Mouse (Mus musculus): Measurements from ENCODE around the gene Tmem266. TPM values are rescaled to one million over a fixed set of nuclear protein-coding genes. Genes with fewer than 3 reads are reported as not detected.

Tmem266 gene
- total RNA-seq, 2 experiments from 2014 or later, result 5.8 to 6.1 TPM

GRCm38 (mm10) chr9:55452906-55453305, 126.2 kb downstream of the Tmem266 start:
- no peak for DNase-seq (ENCODE audit: low spot score in 2 of 2)
- Histone ChIP-seq H3K4me3 (no peak overlapping the region), H3K27ac (no peak overlapping the region)
- no peak for TF ChIP-seq CTCF (conservative IDR thresholded peaks at IDR 0.05)

GRCm38 (mm10) chr9:55453366-55453765, 126.7 kb downstream of the Tmem266 start:
- DNase-seq (ENCODE audit: low spot score in 2 of 2), result no peak
- TF ChIP-seq CTCF (conservative IDR thresholded peaks at IDR 0.05), result no peak
- H3K27ac ChIP-seq, result no peak overlapping the region
- H3K4me3 ChIP-seq, result no peak overlapping the region

- Histone ChIP-seq H3K27ac (no peak overlapping the region), H3K4me3 (no peak overlapping the region)
- no peak for DNase-seq (ENCODE audit: low spot score in 2 of 2)
- peak; percentile 68 for TF ChIP-seq CTCF (conservative IDR thresholded peaks at IDR 0.05)
Measured at GRCm38 (mm10) chr9:55468397-55468796, 141.7 kb downstream of the Tmem266 start.

GRCm38 (mm10) chr9:55476084-55476483, 149.4 kb downstream of the Tmem266 start:
- no peak for TF ChIP-seq CTCF (conservative IDR thresholded peaks at IDR 0.05)
- Histone ChIP-seq H3K4me3 (no peak overlapping the region), H3K27ac (no peak overlapping the region)
- DNase-seq (ENCODE audit: low spot score in 2 of 2), result no peak

GRCm38 (mm10) chr9:55478699-55479098, 152.0 kb downstream of the Tmem266 start:
- TF ChIP-seq CTCF (conservative IDR thresholded peaks at IDR 0.05), result no peak
- Histone ChIP-seq H3K4me3 (no peak overlapping the region), H3K27ac (no peak overlapping the region)
- no peak for DNase-seq (ENCODE audit: low spot score in 2 of 2)

- H3K4me3 ChIP-seq, result no peak overlapping the region
- no peak for TF ChIP-seq CTCF (conservative IDR thresholded peaks at IDR 0.05)
- peak in 1 of 2 experiments; percentile 14 for DNase-seq (ENCODE audit: low spot score in 2 of 2)
Measured at GRCm38 (mm10) chr9:55482116-55482515, 155.4 kb downstream of the Tmem266 start.

More at GRCm38 (mm10) chr9:55482116-55482515, 155.4 kb downstream of the Tmem266 start:
- H3K27ac ChIP-seq, result 0 out of 2 replicates have a peak overlapping the region, but pooled peaks have one; percentile 2

Other genes with a start within 250 kb of the Tmem266 start
- 10 to 100 TPM; 58.0 to 65.8 TPM for gene Ube2q2, start 178.1 kb upstream of the Tmem266 start, total RNA-seq (2021)
- gene Fbxo22, start 118.0 kb upstream of the Tmem266 start, total RNA-seq (2021), result 10 to 100 TPM; 31.0 to 36.0 TPM
- gene Nrg4, start 69 bp upstream of the Tmem266 start, total RNA-seq (2021), result 1 to 10 TPM in 1 of 2 experiments, under 1 TPM in 1; 0.97 to 1.3 TPM
- 10 to 100 TPM; 38.6 to 44.8 TPM for gene Etfa, start 185.3 kb downstream of the Tmem266 start, total RNA-seq (2021)
- gene Isl2, start 211.8 kb downstream of the Tmem266 start, total RNA-seq (2021), result not detected

Data from layer of hippocampus, adult 2 months (tissue).